Mouse (Mus musculus): ENCODE data around the gene Parvg. TPM values are rescaled to one million over a fixed set of nuclear protein-coding genes. Genes with fewer than 3 reads are reported as not detected.

Gene Parvg
- total and polyA plus RNA-seq, 2 experiments from 2014 or later, result 0.11 to 0.68 TPM

GRCm38 (mm10) chr15:84355081-84355480, 31.3 kb downstream of the Parvg start:
- 66% methylated on average over 5 of the region's 5 CpGs for WGBS
- Histone ChIP-seq H3K4me1 (ENCODE audit: control insufficient read depth, insufficient read depth) (no peaks in the 10 kb centered on the region), H3K36me3 (replicated peaks; ENCODE audit: control insufficient read depth, insufficient read depth, low read length) (no peaks in the 10 kb centered on the region), H3K4me2 (ENCODE audit: low read depth, low read length) (no peak overlapping the region), H3K27me3 (ENCODE audit: control insufficient read depth, insufficient read depth, low read length) (no peaks in the 10 kb centered on the region), H3K9me3 (replicated peaks; ENCODE audit: control insufficient read depth, low read length) (no peaks in the 10 kb centered on the region; the same call in 1 of the 2 replicates), H3K4me3 (ENCODE audit: low read depth, low read length) (no peak overlapping the region), H3K27ac (ENCODE audit: low read depth) (no peak overlapping the region), H3K9ac (replicated peaks; ENCODE audit: low read depth, low read length) (no peak overlapping the region)
- no peak for ATAC-seq (ENCODE audit: insufficient read depth, low read depth)
- DNase-seq (ENCODE audit: low spot score), result no peak
- TF ChIP-seq EP300 (IDR thresholded peaks at IDR 0.05; ENCODE audit: low read depth), result no peak
- no peak for TF ChIP-seq CTCF (IDR thresholded peaks at IDR 0.05; ENCODE audit: low read depth)

DNA sequence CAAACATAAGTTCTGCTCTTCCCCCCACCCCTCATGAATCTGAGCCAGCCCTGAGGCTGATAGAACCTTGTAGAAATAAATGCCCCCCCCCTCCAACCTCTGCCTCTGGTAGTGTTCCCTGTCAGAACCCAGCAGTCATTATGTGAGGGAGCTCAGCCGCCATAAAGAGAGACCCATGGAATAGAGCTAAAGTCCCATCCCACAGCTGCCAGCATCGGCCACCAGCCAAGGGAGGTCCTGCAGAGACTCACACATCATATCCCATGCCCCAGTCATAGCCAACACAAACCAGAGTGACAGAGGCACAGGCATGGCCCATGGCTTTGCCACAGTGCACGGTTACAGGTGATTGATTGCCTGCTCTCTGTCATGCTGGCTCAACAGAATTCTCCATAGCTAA, 40.9 kb downstream of the Parvg start:
- TF ChIP-seq CTCF (IDR thresholded peaks at IDR 0.05; ENCODE audit: low read depth) (no peak), EP300 (IDR thresholded peaks at IDR 0.05; ENCODE audit: low read depth) (no peak)
- no peak for DNase-seq (ENCODE audit: low spot score)
- no peak overlapping the region for H3K27ac ChIP-seq (ENCODE audit: low read depth)
- H3K4me2 ChIP-seq (ENCODE audit: low read depth, low read length), result no peak overlapping the region
- ATAC-seq (ENCODE audit: insufficient read depth, low read depth), result no peak
- no peaks in the 10 kb centered on the region for H3K4me1 ChIP-seq (ENCODE audit: control insufficient read depth, insufficient read depth)
- WGBS, result 65% methylated on average over 3 of the region's 3 CpGs
- H3K36me3 ChIP-seq (replicated peaks; ENCODE audit: control insufficient read depth, insufficient read depth, low read length), result no peaks in the 10 kb centered on the region
- H3K9ac ChIP-seq (replicated peaks; ENCODE audit: low read depth, low read length), result no peak overlapping the region
- no peaks in the 10 kb centered on the region for H3K27me3 ChIP-seq (ENCODE audit: control insufficient read depth, insufficient read depth, low read length)
- 0 out of 2 replicates have a peak, but pooled peaks cover 2% of the 10 kb centered on the region for H3K9me3 ChIP-seq (replicated peaks; ENCODE audit: control insufficient read depth, low read length)
- no peak overlapping the region for H3K4me3 ChIP-seq (ENCODE audit: low read depth, low read length)

DNA sequence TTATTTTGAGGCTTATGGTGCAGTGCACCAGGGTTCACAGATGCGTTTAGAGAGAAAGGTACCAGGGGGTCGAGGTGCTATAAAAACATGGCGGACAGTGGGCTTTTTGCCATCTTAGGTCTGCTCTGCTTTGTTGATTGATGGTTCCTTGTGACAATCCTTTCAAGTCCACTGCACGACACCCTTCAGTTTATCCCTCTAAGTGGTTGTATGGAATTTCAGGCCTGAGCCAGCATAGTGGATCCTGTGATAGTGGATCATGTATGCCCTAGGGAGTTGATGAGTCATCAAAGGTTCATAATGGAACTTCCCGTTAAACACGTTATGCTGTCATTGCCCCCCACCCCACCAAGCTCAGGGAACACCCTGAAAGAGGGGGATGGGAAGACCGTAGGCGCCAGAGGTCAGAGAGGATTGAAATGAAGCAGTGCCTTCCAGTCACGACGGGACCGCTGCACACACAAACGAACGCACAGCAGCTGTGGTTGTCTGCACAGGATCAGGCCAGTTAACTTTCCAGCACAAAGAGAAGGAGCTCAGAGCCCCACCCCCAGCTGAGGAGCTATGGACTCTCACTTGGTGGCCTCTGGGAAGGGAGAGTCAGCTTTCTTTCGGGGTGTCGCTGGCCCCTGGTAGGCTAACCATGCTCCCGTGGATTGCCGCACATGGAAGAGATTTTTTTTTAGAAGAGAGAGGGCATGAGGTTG, 42.0 kb downstream of the Parvg start:
- no peak for TF ChIP-seq EP300 (IDR thresholded peaks at IDR 0.05; ENCODE audit: low read depth)
- no peak for TF ChIP-seq CTCF (IDR thresholded peaks at IDR 0.05; ENCODE audit: low read depth)
- DNase-seq (ENCODE audit: low spot score) (no peak), ATAC-seq (ENCODE audit: insufficient read depth, low read depth) (no peak)
- WGBS, result 60% methylated on average over 17 of the region's 17 CpGs
- Histone ChIP-seq H3K27ac (ENCODE audit: low read depth) (no peak overlapping the region), H3K27me3 (ENCODE audit: control insufficient read depth, insufficient read depth, low read length) (no peaks in the 10 kb centered on the region), H3K4me3 (ENCODE audit: low read depth, low read length) (no peak overlapping the region), H3K4me1 (ENCODE audit: control insufficient read depth, insufficient read depth) (no peaks in the 10 kb centered on the region), H3K9me3 (replicated peaks; ENCODE audit: control insufficient read depth, low read length) (0 out of 2 replicates have a peak, but pooled peaks cover 2% of the 10 kb centered on the region), H3K36me3 (replicated peaks; ENCODE audit: control insufficient read depth, insufficient read depth, low read length) (no peaks in the 10 kb centered on the region), H3K4me2 (ENCODE audit: low read depth, low read length) (no peak overlapping the region), H3K9ac (replicated peaks; ENCODE audit: low read depth, low read length) (no peak overlapping the region)

DNA sequence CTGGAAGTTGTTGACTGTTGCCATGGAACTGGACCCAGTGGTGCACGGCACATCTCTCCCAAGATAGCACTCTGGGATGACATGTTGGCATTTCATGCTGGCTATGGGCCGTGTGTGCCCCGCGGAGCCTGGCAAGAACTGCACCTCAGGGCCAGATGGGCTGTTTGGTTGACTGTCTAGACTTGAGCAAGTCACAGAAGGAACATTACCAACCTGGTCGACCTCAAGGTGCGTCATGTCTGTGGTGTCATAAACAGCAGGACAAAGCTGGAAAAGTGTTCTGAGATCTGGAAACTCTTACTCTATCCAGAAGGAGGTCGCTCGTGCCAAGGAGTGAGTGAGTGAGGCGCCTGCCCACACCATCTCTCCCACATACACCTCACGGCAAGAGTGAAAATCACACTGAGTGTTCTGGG, 42.8 kb downstream of the Parvg start:
- 75% methylated on average over 10 of the region's 10 CpGs for WGBS
- Histone ChIP-seq H3K4me1 (ENCODE audit: control insufficient read depth, insufficient read depth) (no peaks in the 10 kb centered on the region), H3K4me3 (ENCODE audit: low read depth, low read length) (no peak overlapping the region), H3K36me3 (replicated peaks; ENCODE audit: control insufficient read depth, insufficient read depth, low read length) (no peaks in the 10 kb centered on the region), H3K9ac (replicated peaks; ENCODE audit: low read depth, low read length) (no peak overlapping the region), H3K27ac (ENCODE audit: low read depth) (no peak overlapping the region), H3K4me2 (ENCODE audit: low read depth, low read length) (no peak overlapping the region), H3K9me3 (replicated peaks; ENCODE audit: control insufficient read depth, low read length) (0 out of 2 replicates have a peak, but pooled peaks cover 2% of the 10 kb centered on the region), H3K27me3 (ENCODE audit: control insufficient read depth, insufficient read depth, low read length) (no peaks in the 10 kb centered on the region)
- TF ChIP-seq EP300 (IDR thresholded peaks at IDR 0.05; ENCODE audit: low read depth) (no peak), CTCF (IDR thresholded peaks at IDR 0.05; ENCODE audit: low read depth) (no peak)
- ATAC-seq (ENCODE audit: insufficient read depth, low read depth) (no peak), DNase-seq (ENCODE audit: low spot score) (no peak)

DNA sequence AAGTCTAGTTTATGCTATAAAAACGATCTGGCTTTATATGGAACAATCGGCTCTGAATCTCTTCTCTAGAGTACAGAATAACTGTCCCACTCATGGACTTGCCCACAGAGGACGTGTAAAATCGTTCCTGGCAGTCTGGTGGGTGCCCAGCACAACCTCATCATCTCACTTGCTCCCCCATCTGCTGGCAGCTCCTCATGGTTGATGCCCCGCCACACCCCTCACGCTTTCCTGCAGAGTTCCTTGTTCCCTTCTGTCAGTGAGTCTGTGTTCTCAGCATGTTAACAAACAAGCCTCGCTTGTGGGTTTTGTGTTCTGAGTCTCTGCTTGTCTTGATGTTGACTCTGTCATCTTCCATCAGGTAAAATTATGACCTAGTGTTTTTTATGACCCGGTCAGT, 43.6 kb downstream of the Parvg start:
- Histone ChIP-seq H3K36me3 (replicated peaks; ENCODE audit: control insufficient read depth, insufficient read depth, low read length) (no peaks in the 10 kb centered on the region), H3K4me1 (ENCODE audit: control insufficient read depth, insufficient read depth) (no peaks in the 10 kb centered on the region), H3K9me3 (replicated peaks; ENCODE audit: control insufficient read depth, low read length) (no peaks in the 10 kb centered on the region), H3K4me3 (ENCODE audit: low read depth, low read length) (no peak overlapping the region), H3K27me3 (ENCODE audit: control insufficient read depth, insufficient read depth, low read length) (no peaks in the 10 kb centered on the region), H3K4me2 (ENCODE audit: low read depth, low read length) (no peak overlapping the region), H3K9ac (replicated peaks; ENCODE audit: low read depth, low read length) (no peak overlapping the region), H3K27ac (ENCODE audit: low read depth) (no peak overlapping the region)
- TF ChIP-seq EP300 (IDR thresholded peaks at IDR 0.05; ENCODE audit: low read depth) (no peak), CTCF (IDR thresholded peaks at IDR 0.05; ENCODE audit: low read depth) (no peak)
- 73% methylated on average over 8 of the region's 8 CpGs for WGBS
- no peak for ATAC-seq (ENCODE audit: insufficient read depth, low read depth)
- no peak for DNase-seq (ENCODE audit: low spot score)

DNA sequence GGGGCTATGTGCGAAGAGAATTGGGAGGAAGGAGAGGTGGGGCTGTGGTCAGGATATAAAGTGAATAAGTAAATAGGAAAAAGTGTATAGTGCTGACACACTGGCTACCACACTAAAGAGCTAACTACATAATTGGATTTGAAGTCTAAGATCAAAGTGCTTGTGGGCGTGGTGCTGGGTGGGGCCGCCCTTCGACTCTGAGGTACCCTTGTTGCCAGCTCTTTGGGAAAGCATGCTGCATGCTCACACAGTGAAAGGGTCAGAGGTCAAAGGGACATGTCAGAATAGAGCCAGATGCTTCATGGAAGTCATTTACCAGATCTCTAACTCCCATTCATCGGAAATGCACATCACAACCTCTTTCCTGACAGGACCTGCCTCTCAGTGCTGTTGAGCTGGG, 49.0 kb downstream of the Parvg start:
- Histone ChIP-seq H3K9ac (replicated peaks; ENCODE audit: low read depth, low read length) (no peak overlapping the region), H3K9me3 (replicated peaks; ENCODE audit: control insufficient read depth, low read length) (0 out of 2 replicates have a peak, but pooled peaks cover 5% of the 10 kb centered on the region), H3K4me3 (ENCODE audit: low read depth, low read length) (no peak overlapping the region), H3K27me3 (ENCODE audit: control insufficient read depth, insufficient read depth, low read length) (no peaks in the 10 kb centered on the region), H3K4me2 (ENCODE audit: low read depth, low read length) (no peak overlapping the region), H3K4me1 (ENCODE audit: control insufficient read depth, insufficient read depth) (no peaks in the 10 kb centered on the region), H3K27ac (ENCODE audit: low read depth) (no peak overlapping the region), H3K36me3 (replicated peaks; ENCODE audit: control insufficient read depth, insufficient read depth, low read length) (no peaks in the 10 kb centered on the region)
- ATAC-seq (ENCODE audit: insufficient read depth, low read depth) (no peak), DNase-seq (ENCODE audit: low spot score) (no peak)
- WGBS, result 72% methylated on average over 5 of the region's 5 CpGs
- TF ChIP-seq EP300 (IDR thresholded peaks at IDR 0.05; ENCODE audit: low read depth) (no peak), CTCF (IDR thresholded peaks at IDR 0.05; ENCODE audit: low read depth) (no peak)
